Mouse (Mus musculus): ENCODE results near the gene Casr. TPM values are rescaled to one million over a fixed set of nuclear protein-coding genes. Genes with fewer than 3 reads are reported as not detected.
A peak's percentile ranks its signal among the peaks of the same experiment; 100 is the strongest.

Gene Casr
- total and polyA plus RNA-seq, 2 experiments from 2014 or later = 0.62 to 1.6 TPM

DNA sequence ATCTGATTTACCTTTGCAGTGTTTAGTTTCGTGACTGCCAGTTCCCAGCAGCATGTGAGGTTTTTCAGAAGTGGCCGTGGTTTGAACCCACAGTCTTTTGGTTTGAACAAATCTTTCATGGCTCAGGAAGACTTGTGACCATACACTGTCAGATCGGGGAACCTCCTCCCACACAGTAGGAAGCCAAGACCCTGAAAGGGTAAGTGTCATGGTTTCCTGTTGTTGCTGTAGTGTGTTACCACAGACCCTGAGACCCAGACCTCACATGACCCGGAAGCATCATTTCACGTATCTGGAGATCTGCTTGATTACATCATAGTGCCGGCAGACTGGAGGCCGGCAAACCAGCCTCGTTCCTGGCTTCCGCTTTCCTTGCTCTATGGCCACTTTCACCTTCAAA is 85.1 kb downstream of the Casr start:
- Histone ChIP-seq H3K27ac (ENCODE audit: low read depth, low read length) (no peak overlapping the region), H3K4me2 (ENCODE audit: low read depth) (no peak overlapping the region), H3K9ac (no peak overlapping the region), H3K36me3 (ENCODE audit: insufficient read depth) (no peaks in the 10 kb centered on the region), H3K9me3 (ENCODE audit: low read length) (no peaks in the 10 kb centered on the region), H3K27me3 (ENCODE audit: insufficient read depth, low read length) (no peaks in the 10 kb centered on the region), H3K4me1 (ENCODE audit: insufficient read depth) (no peaks in the 10 kb centered on the region), H3K4me3 (ENCODE audit: low read depth, low read length) (no peak overlapping the region)
- 90% methylated on average over 9 of the region's 9 CpGs for WGBS
- no peak for TF ChIP-seq CTCF (IDR thresholded peaks at IDR 0.05; ENCODE audit: low read depth)
- DNase-seq (no peak), ATAC-seq (no peak)

DNA sequence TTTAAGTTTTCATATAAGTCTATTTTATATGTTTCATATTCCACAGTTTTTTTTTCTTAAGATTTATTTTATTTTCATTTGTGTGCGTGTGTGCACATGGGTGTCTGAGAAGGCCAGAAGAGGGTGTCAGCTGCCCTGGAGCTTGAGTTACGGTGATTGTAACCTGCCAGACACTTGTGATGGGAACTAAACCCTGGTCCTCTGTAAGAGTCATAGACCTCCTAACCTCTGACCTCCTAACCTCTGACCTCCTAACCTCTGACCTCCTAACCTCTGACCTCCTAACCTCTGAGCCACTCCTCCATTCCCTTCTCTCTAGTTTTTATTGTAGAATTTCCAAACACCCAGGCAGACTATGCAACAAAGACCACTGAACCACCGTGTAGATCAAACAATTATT is 86.4 kb downstream of the Casr start:
- H3K4me3 ChIP-seq (ENCODE audit: low read depth, low read length) = no peak overlapping the region
- no peak overlapping the region for H3K9ac ChIP-seq
- no peak overlapping the region for H3K27ac ChIP-seq (ENCODE audit: low read depth, low read length)
- H3K4me2 ChIP-seq (ENCODE audit: low read depth) = no peak overlapping the region
- no peaks in the 10 kb centered on the region for H3K4me1 ChIP-seq (ENCODE audit: insufficient read depth)
- ATAC-seq = no peak
- no peaks in the 10 kb centered on the region for H3K36me3 ChIP-seq (ENCODE audit: insufficient read depth)
- no peak for TF ChIP-seq CTCF (IDR thresholded peaks at IDR 0.05; ENCODE audit: low read depth)
- no peaks in the 10 kb centered on the region for H3K9me3 ChIP-seq (ENCODE audit: low read length)
- WGBS = 94% methylated on average over 3 of the region's 3 CpGs
- no peaks in the 10 kb centered on the region for H3K27me3 ChIP-seq (ENCODE audit: insufficient read depth, low read length)
- DNase-seq = no peak

DNA sequence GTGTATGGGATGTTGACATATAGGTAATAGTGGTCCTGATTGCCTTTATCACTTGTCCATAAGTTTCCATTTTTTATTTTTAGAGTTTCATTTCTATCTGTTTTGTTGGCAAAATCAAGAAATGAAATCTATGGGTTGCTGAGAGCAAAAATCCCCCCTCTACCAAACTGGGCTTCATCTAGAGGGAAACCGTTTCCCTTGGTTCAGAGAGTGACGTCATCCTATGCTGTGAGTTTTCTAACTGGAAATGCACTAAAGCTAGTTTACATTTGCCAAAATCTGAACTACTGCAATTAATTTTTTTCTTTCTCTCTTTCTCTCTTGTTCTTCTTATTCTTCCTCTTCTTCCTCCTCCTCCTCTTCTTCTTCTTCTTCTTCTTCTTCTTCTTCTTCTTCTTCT is 87.1 kb downstream of the Casr start:
- no peak for DNase-seq
- H3K4me3 ChIP-seq (ENCODE audit: low read depth, low read length) = no peak overlapping the region
- no peak for ATAC-seq
- H3K4me1 ChIP-seq (ENCODE audit: insufficient read depth) = no peaks in the 10 kb centered on the region
- H3K27me3 ChIP-seq (ENCODE audit: insufficient read depth, low read length) = no peaks in the 10 kb centered on the region
- H3K36me3 ChIP-seq (ENCODE audit: insufficient read depth) = no peaks in the 10 kb centered on the region
- TF ChIP-seq CTCF (IDR thresholded peaks at IDR 0.05; ENCODE audit: low read depth) = no peak
- H3K27ac ChIP-seq (ENCODE audit: low read depth, low read length) = no peak overlapping the region
- no peaks in the 10 kb centered on the region for H3K9me3 ChIP-seq (ENCODE audit: low read length)
- WGBS = 74% methylated on average over 2 of the region's 2 CpGs
- no peak overlapping the region for H3K4me2 ChIP-seq (ENCODE audit: low read depth)
- no peak overlapping the region for H3K9ac ChIP-seq

DNA sequence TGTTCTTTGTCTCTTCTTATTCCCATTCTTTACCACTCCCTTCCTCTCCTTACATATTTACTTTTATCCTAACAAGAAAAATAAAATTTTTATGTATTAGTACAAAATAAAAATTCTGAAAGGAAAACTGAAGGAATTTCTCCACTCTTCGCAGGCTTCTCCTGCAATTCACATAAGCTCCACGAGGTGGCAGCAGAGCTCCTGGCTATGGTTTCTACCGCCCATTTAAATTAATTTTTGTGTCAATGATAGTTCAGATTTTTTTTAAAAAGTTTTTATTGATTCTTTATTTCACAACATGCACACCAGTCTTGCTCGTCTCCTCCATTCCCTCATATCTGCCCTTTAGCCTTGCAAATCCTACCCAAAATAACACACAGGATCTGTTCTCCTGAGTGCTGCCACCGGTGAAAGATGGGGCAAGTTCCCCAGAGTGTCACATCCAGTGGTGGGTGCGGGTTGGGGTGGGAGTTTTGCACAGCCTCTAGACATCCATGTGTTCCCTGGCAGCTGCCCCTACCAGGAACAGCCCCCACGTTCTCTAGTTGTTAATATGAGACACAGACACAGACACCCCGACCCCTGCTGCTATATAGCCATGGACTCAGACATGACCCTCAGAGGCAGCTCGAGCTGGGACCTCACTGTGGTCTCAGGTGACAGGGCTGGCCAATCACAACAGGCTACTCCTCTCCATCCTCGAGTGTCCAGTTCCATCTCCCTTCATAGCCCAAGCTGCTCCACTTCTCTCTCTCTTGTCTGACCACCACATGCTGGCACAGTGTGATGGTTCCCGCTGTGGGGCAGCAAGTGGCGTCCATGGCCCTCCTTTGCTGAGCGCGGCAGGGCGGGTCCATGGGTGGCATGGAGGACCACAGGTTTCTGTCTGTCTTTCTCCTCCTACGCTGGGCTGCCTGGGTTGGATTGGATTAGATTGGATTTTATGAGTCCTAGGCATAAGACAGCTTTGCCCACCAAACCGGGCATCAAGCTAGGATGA is 88.4 kb downstream of the Casr start:
- Histone ChIP-seq H3K4me2 (ENCODE audit: low read depth) (no peak overlapping the region), H3K4me3 (ENCODE audit: low read depth, low read length) (no peak overlapping the region), H3K36me3 (ENCODE audit: insufficient read depth) (no peaks in the 10 kb centered on the region), H3K27ac (ENCODE audit: low read depth, low read length) (no peak overlapping the region), H3K4me1 (ENCODE audit: insufficient read depth) (no peaks in the 10 kb centered on the region), H3K9me3 (ENCODE audit: low read length) (no peaks in the 10 kb centered on the region), H3K9ac (no peak overlapping the region), H3K27me3 (ENCODE audit: insufficient read depth, low read length) (no peaks in the 10 kb centered on the region)
- DNase-seq (peak; percentile 60), ATAC-seq (no peak)
- 54% methylated on average over 17 of the region's 17 CpGs for WGBS
- peak; percentile 79 for TF ChIP-seq CTCF (IDR thresholded peaks at IDR 0.05; ENCODE audit: low read depth)

DNA sequence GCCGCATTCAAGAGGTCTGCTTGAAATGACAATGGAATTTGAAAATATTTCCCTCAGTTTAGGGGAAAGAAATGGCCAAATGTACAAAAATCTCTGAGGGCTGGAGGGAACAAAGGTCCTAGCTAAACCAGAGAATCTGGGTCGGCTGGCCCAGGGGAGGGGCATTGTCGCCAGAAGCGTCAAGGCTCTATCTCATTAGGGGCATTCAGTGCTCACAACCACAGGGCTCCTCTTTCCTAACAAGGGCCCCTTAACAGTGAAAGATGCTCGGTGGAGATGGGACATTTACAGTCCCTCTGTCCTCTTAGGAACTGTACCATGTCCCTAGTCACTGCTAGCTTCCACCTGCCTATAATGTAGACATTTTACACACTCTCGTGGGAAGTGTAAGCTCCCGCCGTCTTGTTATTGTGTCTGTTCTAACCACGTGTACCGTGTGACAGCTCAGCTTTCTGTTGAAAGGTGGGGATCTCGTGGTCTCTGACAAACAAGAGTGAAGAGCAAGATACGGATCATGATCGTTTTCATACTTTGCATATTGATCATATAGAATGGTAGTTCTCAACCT is 90.8 kb downstream of the Casr start:
- Histone ChIP-seq H3K36me3 (ENCODE audit: insufficient read depth) (no peaks in the 10 kb centered on the region), H3K4me2 (ENCODE audit: low read depth) (no peak overlapping the region), H3K9ac (no peak overlapping the region), H3K4me1 (ENCODE audit: insufficient read depth) (no peaks in the 10 kb centered on the region), H3K27ac (ENCODE audit: low read depth, low read length) (no peak overlapping the region), H3K4me3 (ENCODE audit: low read depth, low read length) (no peak overlapping the region), H3K9me3 (ENCODE audit: low read length) (no peaks in the 10 kb centered on the region), H3K27me3 (ENCODE audit: insufficient read depth, low read length) (no peaks in the 10 kb centered on the region)
- DNase-seq (no peak), ATAC-seq (no peak)
- WGBS = 43% methylated on average over 13 of the region's 13 CpGs
- TF ChIP-seq CTCF (IDR thresholded peaks at IDR 0.05; ENCODE audit: low read depth) = no peak

DNA sequence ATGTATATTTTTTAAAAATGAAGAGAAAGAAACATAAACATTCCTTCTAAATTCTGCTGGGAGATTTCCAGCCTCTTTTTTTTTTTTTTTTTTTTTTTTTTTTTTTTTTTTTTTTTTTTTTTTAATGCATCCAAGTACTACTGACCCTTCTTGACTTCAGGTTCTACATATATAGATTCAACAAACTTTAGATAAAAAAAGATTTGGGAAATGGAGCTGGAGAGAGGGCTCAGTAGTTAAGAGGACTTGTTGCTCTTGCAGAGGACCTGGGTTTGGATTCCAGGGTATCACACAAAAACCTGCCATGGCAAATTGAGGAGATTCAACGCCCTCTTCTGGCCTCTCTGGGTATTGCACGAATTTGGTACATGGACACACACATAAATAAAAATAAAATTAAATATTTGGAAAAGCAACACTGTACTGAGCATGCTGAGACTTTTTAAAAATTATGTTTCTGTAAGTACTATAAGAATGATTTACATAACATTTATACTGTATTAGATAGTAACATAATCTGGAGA is 91.9 kb downstream of the Casr start:
- H3K27me3 ChIP-seq (ENCODE audit: insufficient read depth, low read length) = no peaks in the 10 kb centered on the region
- DNase-seq (no peak), ATAC-seq (no peak)
- H3K4me2 ChIP-seq (ENCODE audit: low read depth) = no peak overlapping the region
- no peaks in the 10 kb centered on the region for H3K36me3 ChIP-seq (ENCODE audit: insufficient read depth)
- no peak overlapping the region for H3K27ac ChIP-seq (ENCODE audit: low read depth, low read length)
- H3K4me3 ChIP-seq (ENCODE audit: low read depth, low read length) = no peak overlapping the region
- TF ChIP-seq CTCF (IDR thresholded peaks at IDR 0.05; ENCODE audit: low read depth) = 0 out of 2 replicates have a peak, but pooled peaks have one; percentile 11
- WGBS = 11% methylated on average over 2 of the region's 2 CpGs
- H3K9me3 ChIP-seq (ENCODE audit: low read length) = no peaks in the 10 kb centered on the region
- H3K9ac ChIP-seq = no peak overlapping the region
- no peaks in the 10 kb centered on the region for H3K4me1 ChIP-seq (ENCODE audit: insufficient read depth)

DNA sequence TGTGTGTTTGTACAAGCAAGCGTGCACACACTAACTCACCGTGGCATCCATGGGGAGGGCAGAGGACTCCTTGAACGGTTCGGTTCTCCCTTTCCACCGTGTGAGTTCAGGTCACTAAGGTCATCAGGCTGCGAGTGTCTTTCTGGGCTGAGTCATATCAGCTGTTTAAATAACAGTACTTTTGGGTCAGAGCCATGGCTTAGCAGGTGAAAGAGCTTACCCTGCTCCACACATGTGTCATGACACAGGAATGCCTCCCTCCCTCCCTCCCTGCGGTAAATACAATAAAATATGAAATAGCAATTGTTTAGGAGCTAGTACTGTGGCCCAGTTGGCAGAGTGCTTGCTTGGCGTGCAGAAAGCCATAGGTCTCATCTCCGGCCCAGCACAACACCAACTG is 92.6 kb downstream of the Casr start:
- H3K9ac ChIP-seq = no peak overlapping the region

More for the DNA sequence above, 92.6 kb downstream of the Casr start:
- Histone ChIP-seq H3K4me2 (ENCODE audit: low read depth) (no peak overlapping the region), H3K27ac (ENCODE audit: low read depth, low read length) (no peak overlapping the region), H3K4me1 (ENCODE audit: insufficient read depth) (no peaks in the 10 kb centered on the region), H3K4me3 (ENCODE audit: low read depth, low read length) (no peak overlapping the region), H3K36me3 (ENCODE audit: insufficient read depth) (no peaks in the 10 kb centered on the region), H3K9me3 (ENCODE audit: low read length) (no peaks in the 10 kb centered on the region), H3K27me3 (ENCODE audit: insufficient read depth, low read length) (no peaks in the 10 kb centered on the region)
- ATAC-seq (no peak), DNase-seq (no peak)
- no peak for TF ChIP-seq CTCF (IDR thresholded peaks at IDR 0.05; ENCODE audit: low read depth)
- WGBS = 92% methylated on average over 9 of the region's 9 CpGs
